Comparison of ENCODE assay signal across 8 mouse cellular contexts in the genomic region with DNA sequence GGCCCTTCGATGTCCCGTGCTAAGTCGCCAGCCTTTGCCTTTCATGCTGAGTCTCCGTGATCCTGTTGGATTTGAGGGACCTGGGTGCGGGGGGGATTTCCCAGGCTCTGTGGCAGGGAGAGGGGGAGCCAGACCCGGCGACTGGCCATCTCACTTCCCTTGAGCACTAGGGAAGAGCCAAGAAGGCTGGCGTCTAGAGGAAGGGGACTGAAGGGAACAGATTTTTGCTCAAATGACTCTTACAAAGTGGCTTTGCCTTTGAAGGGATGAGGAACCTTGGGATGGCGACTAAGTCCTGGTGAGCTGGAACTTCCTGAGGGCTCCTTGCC. TPM values are rescaled to one million over a fixed set of nuclear protein-coding genes. Genes with fewer than 3 reads are reported as not detected.
A peak's percentile ranks its signal among the peaks of the same experiment; 100 is the strongest.
DNase-seq lines count a peak whose midpoint lies in the region; ATAC-seq and TF ChIP-seq lines count a peak whose summit lies in the region.

No protein-coding gene starts in this region.

- no peaks in the 10 kb centered on the region for H3K4me1 ChIP-seq in heart, postnatal 0 days (ENCODE audit: control insufficient read depth, insufficient read depth)
- peaks cover 10% of the 10 kb centered on the region for H3K4me1 ChIP-seq in megakaryocyte, embryonic 14.5 days

- ATAC-seq in Patski, result peak; percentile 23
- ATAC-seq in heart, postnatal 0 days (ENCODE audit: insufficient read depth, low read depth), result 0 out of 2 replicates have a peak, but pooled peaks have one; percentile 13

- H3K36me3 ChIP-seq in heart, postnatal 0 days (replicated peaks; ENCODE audit: control insufficient read depth, insufficient read depth, low read length), result no peaks in the 10 kb centered on the region
- H3K36me3 ChIP-seq in megakaryocyte, embryonic 14.5 days (replicated peaks; ENCODE audit: low read length), result no peaks in the 10 kb centered on the region

- no peaks in the 10 kb centered on the region for H3K9me3 ChIP-seq in heart, postnatal 0 days (replicated peaks; ENCODE audit: control insufficient read depth, low read length)
- 0 out of 2 replicates have a peak, but pooled peaks cover 11% of the 10 kb centered on the region for H3K9me3 ChIP-seq in megakaryocyte, embryonic 14.5 days

- peak; percentile 26 for DNase-seq in heart, adult 8-10 months (ENCODE audit: low spot score)
- no peak for DNase-seq in heart, postnatal 14 days
- DNase-seq in Patski (ENCODE audit: low read depth, low spot score), result no peak
- no peak for DNase-seq in heart, postnatal 0 days (ENCODE audit: low spot score)
- no peak for DNase-seq in thymus, postnatal 14 days
- no peak for DNase-seq in retina, postnatal 1 day
- no peak for DNase-seq in testis, postnatal 14 days (ENCODE audit: low spot score)

- CTCF ChIA-PET in Patski (lab: Charles Lee), result no interaction called here

- peak overlapping the region; percentile 74 for H3K4me2 ChIP-seq in heart, postnatal 0 days (ENCODE audit: low read depth, low read length)

- in situ Hi-C loops in Patski (cut with MboI; ENCODE audit: low pct_unique_long_range_greater_than_20kb), result loop anchor here (5.0 kb wide), 1 partner anchor 35 kb away; no protein-coding TSS in a partner anchor

- POLR2A ChIA-PET in Patski (lab: Charles Lee), result no interaction called here

- peak overlapping the region; percentile 71 for H3K9ac ChIP-seq in heart, postnatal 0 days (replicated peaks; ENCODE audit: low read depth, low read length)

- no peak for TF ChIP-seq EP300 in heart, postnatal 0 days (IDR thresholded peaks at IDR 0.05; ENCODE audit: low read depth)

- peak overlapping the region; percentile 63 for H3K4me3 ChIP-seq in heart, postnatal 0 days (ENCODE audit: low read depth, low read length)
- peak overlapping the region; percentile 90 for H3K4me3 ChIP-seq in megakaryocyte, embryonic 14.5 days (replicated peaks)

- peak overlapping the region; percentile 76 for H3K27ac ChIP-seq in heart, postnatal 0 days (ENCODE audit: low read depth)

- TF ChIP-seq CTCF in Patski (IDR thresholded peaks at IDR 0.05), result no peak
- TF ChIP-seq CTCF in heart, postnatal 0 days (IDR thresholded peaks at IDR 0.05; ENCODE audit: low read depth), result no peak

- H3K27me3 ChIP-seq in Patski, result peaks cover 17% of the 10 kb centered on the region
- no peaks in the 10 kb centered on the region for H3K27me3 ChIP-seq in heart, postnatal 0 days (ENCODE audit: control insufficient read depth, insufficient read depth, low read length)
- H3K27me3 ChIP-seq in megakaryocyte, embryonic 14.5 days (replicated peaks), result peaks cover 40% of the 10 kb centered on the region

- intact Hi-C loops in heart, postnatal 14 days (cut with DNase I), result no loop called here

- WGBS in heart, postnatal 0 days, result 11% methylated on average over 9 of the region's 9 CpGs

RNA-seq across cellular contexts. Expression of gene Il13ra1, which starts 0.5 kb away (rescaled TPM):
- 10 to 100 TPM; 23.2 to 32.6 (median 30.3) TPM for total RNA-seq in heart, adult 8-10 months (2022)
- 10 to 100 TPM; 38.0 to 45.0 TPM for total RNA-seq in heart, postnatal 14 days (2021)
- 78.0 TPM for polyA plus RNA-seq in Patski (2021)
- total RNA-seq in heart, postnatal 0 days (2014; rRNA removed; ENCODE audit: low replicate concordance), result 41.4 and 41.6 TPM in 2 replicates
- 28.3 and 28.9 TPM in 2 replicates for polyA plus RNA-seq in heart, postnatal 0 days (2015; fragmentation: Nextera tagmentation; extraction: Ambion mirVana)
- polyA plus RNA-seq in megakaryocyte, embryonic 14.5 days (2012; ENCODE audit: insufficient read depth, low replicate concordance), result 0.40 TPM in 1 of 2 replicates, not detected in the other
